Mouse (Mus musculus): ENCODE measurements around the gene Sparc.

DNA sequence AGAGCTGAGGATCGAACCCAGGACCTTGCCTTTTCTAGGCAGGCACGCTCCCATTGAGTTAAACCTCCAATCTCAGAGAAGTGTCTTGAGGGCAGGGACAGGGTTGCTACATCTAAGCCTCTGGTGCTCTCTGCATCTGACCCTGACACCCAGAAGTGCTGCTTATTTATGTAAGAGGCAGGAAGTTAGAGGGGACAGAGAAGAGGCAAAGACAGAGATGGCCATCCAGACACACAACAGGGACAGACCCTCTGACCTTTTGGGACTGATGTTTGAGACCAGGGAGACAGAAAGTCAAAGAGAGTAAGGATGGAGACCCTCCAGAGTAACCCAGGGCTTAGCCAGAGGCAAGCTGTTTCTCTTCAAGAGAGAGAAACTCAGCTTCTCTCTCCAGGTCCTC is 7.0 kb upstream of the Sparc start:
- TF ChIP-seq CTCF (IDR thresholded peaks at IDR 0.05; ENCODE audit: insufficient read depth, low read length), result no peak
- no peak for TF ChIP-seq POLR2A (IDR thresholded peaks at IDR 0.05; ENCODE audit: borderline replicate concordance, extremely low read depth, low read depth, low read length)

All from lung, adult 2 months (tissue).